In the genomic region with DNA sequence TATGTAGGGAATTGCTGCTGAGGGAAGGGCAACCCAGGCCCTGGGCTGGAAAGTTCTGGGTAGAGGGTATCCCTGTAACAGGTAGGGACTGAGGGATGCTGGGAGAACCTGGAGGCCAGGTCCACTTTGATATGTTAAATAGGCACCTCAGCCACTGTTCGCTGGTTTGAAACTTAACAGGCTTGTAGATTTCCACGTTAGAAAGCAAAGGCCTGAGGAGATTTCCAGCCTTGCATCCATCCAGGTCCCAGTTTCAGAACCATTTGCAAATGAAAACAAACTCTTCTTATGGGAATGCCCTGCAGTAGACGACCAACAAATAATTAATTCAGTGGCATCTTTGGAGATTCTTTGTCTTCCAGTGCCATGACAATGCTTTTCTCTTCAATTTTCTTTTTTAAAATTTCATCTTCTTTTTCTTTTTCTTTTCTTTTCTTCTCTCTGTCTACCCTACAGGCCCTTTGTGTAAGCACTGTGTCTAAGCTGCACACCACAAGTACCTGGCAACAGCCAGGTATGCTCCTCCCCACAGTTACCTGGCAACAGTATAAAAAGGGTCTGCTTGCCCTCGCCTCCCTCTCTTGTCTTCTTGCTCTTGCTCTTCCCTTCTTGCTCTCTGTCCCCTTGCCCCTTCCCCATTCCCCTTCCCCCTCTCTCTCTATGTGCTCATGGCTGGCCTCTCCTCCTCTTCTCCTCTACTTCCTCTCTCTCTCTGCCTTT, we compare ENCODE assay signal across 39 mouse cellular contexts. TPM values are rescaled to one million over a fixed set of nuclear protein-coding genes. Genes with fewer than 3 reads are reported as not detected.
"Had no signal": no experiment of that assay in that cellular context is flagged by ENCODE, and none has a peak within 500 bp of the region (broad histone marks: within the 10 kb centered on the region; RNA-seq: fewer than 3 reads in every experiment).

No protein-coding gene starts in this region.

- H3K9me3 ChIP-seq: heart, embryonic 13.5 days; heart, embryonic 15.5 days; hindbrain, embryonic 13.5 days; hindbrain, embryonic 15.5 days; limb, embryonic 13.5 days; limb, embryonic 15.5 days; liver, embryonic 12.5 days had no signal

- H3K36me3 ChIP-seq: heart, embryonic 13.5 days; heart, embryonic 15.5 days; hindbrain, embryonic 13.5 days; hindbrain, embryonic 15.5 days; limb, embryonic 13.5 days; limb, embryonic 15.5 days; liver, embryonic 12.5 days had no signal

- H3K4me3 ChIP-seq: heart, adult 2 months; heart, embryonic 13.5 days; heart, embryonic 15.5 days; hindbrain, embryonic 13.5 days; hindbrain, embryonic 15.5 days; layer of hippocampus, adult 2 months; left cerebral cortex, adult 2 months; limb, embryonic 13.5 days; limb, embryonic 15.5 days; liver, embryonic 12.5 days had no signal

- DNase-seq: gastrocnemius, postnatal 14 days; gastrocnemius, postnatal 36 days; heart, adult 11 months; heart, adult 2 months; heart, postnatal 14 days; heart, postnatal 36 days; kidney, adult 11 months; kidney, adult 8-10 months; kidney, postnatal 10 days; kidney, postnatal 25 days; kidney, postnatal 4 days; left cerebral cortex, postnatal 4 days had no signal

- H3K27me3 ChIP-seq: heart, embryonic 13.5 days; heart, embryonic 15.5 days had no signal

- H3K27ac ChIP-seq: heart, adult 2 months; heart, embryonic 13.5 days; heart, embryonic 15.5 days; hindbrain, embryonic 13.5 days; hindbrain, embryonic 15.5 days; hindbrain, postnatal 0 days; layer of hippocampus, adult 2 months; left cerebral cortex, adult 2 months; limb, embryonic 13.5 days; limb, embryonic 15.5 days; liver, embryonic 12.5 days; liver, embryonic 14.5 days had no signal

- H3K9ac ChIP-seq: heart, embryonic 13.5 days; heart, embryonic 15.5 days; hindbrain, embryonic 13.5 days; hindbrain, embryonic 15.5 days; limb, embryonic 13.5 days; limb, embryonic 15.5 days; liver, embryonic 12.5 days; liver, embryonic 14.5 days had no signal

RNA-seq across cellular contexts. Expression of a gene that starts 15.5 kb away (rescaled TPM):
- total RNA-seq: gastrocnemius, adult 8-10 months; gastrocnemius, postnatal 14 days; gastrocnemius, postnatal 36 days; heart, adult 2 months; heart, postnatal 14 days; heart, postnatal 36 days; hematopoietic stem cell, adult 5-6 weeks; hindbrain, postnatal 0 days; layer of hippocampus, adult 2 months; layer of hippocampus, postnatal 10 days; layer of hippocampus, postnatal 25 days; left cerebral cortex, adult 2 months; left cerebral cortex, postnatal 14 days; left cerebral cortex, postnatal 4 days; liver, adult 2 months had no signal
- polyA plus RNA-seq: gonadal fat pad, adult 2 months; heart, adult 2 months; heart, embryonic 11.5 days; heart, embryonic 13.5 days; heart, embryonic 15.5 days; heart, postnatal 0 days; hindbrain, embryonic 13.5 days; intestine, embryonic 14.5 days; intestine, embryonic 16.5 days; limb, embryonic 11.5 days; limb, embryonic 13.5 days; limb, embryonic 15.5 days; liver, adult 2 months; liver, embryonic 12.5 days; liver, embryonic 14.5 days; liver, embryonic 16.5 days had no signal

RNA-seq across cellular contexts. Expression of a gene that starts 37.4 kb away (rescaled TPM):
- total RNA-seq: gastrocnemius, adult 8-10 months; gastrocnemius, postnatal 14 days; gastrocnemius, postnatal 36 days; heart, adult 2 months; heart, postnatal 14 days; heart, postnatal 36 days; hematopoietic stem cell, adult 5-6 weeks; hindbrain, postnatal 0 days; layer of hippocampus, adult 2 months; layer of hippocampus, postnatal 10 days; layer of hippocampus, postnatal 25 days; left cerebral cortex, adult 2 months; left cerebral cortex, postnatal 14 days; left cerebral cortex, postnatal 4 days; liver, adult 2 months had no signal
- polyA plus RNA-seq: gonadal fat pad, adult 2 months; heart, adult 2 months; heart, embryonic 11.5 days; heart, embryonic 13.5 days; heart, embryonic 15.5 days; heart, postnatal 0 days; hindbrain, embryonic 11.5 days; hindbrain, embryonic 13.5 days; hindbrain, embryonic 15.5 days; hindbrain, postnatal 0 days; intestine, embryonic 14.5 days; intestine, embryonic 16.5 days; kidney, embryonic 14.5 days; kidney, embryonic 16.5 days; limb, embryonic 11.5 days; limb, embryonic 13.5 days; limb, embryonic 15.5 days; liver, adult 2 months; liver, embryonic 12.5 days; liver, embryonic 14.5 days; liver, embryonic 16.5 days had no signal

RNA-seq across cellular contexts. Expression of a gene that starts 51.4 kb away (rescaled TPM):
- total RNA-seq: gastrocnemius, adult 8-10 months; gastrocnemius, postnatal 14 days; gastrocnemius, postnatal 36 days; heart, adult 2 months; heart, postnatal 14 days; heart, postnatal 36 days; hematopoietic stem cell, adult 5-6 weeks; hindbrain, postnatal 0 days; layer of hippocampus, adult 2 months; layer of hippocampus, postnatal 10 days; layer of hippocampus, postnatal 25 days; left cerebral cortex, adult 2 months; left cerebral cortex, postnatal 14 days; left cerebral cortex, postnatal 4 days; liver, adult 2 months had no signal
- polyA plus RNA-seq: gonadal fat pad, adult 2 months; heart, adult 2 months; heart, embryonic 11.5 days; heart, embryonic 13.5 days; heart, embryonic 15.5 days; heart, postnatal 0 days; hindbrain, embryonic 11.5 days; hindbrain, embryonic 13.5 days; hindbrain, embryonic 15.5 days; hindbrain, postnatal 0 days; intestine, embryonic 14.5 days; intestine, embryonic 16.5 days; kidney, embryonic 14.5 days; kidney, embryonic 16.5 days; limb, embryonic 11.5 days; limb, embryonic 13.5 days; limb, embryonic 15.5 days; liver, adult 2 months; liver, embryonic 12.5 days; liver, embryonic 14.5 days; liver, embryonic 16.5 days had no signal
